In genomic region chr5:123684221-123685144, GRCm38 (mm10) we compare ENCODE assay signal across 8 mouse cellular contexts. TPM values are rescaled to one million over a fixed set of nuclear protein-coding genes. Genes with fewer than 3 reads are reported as not detected.
A peak's percentile ranks its signal among the peaks of the same experiment; 100 is the strongest.
DNase-seq lines count a peak whose midpoint lies in the region; ATAC-seq lines count a peak whose summit lies in the region.

Gene Clip1 (minus strand): TSS chr5:123684618.

- H3K4me1 ChIP-seq in hindbrain, embryonic 13.5 days (replicated peaks), result peaks cover 41% of the 10 kb centered on the region

- H3K27me3 ChIP-seq in hindbrain, embryonic 13.5 days, result no peaks in the 10 kb centered on the region

- H3K9ac ChIP-seq in hindbrain, embryonic 13.5 days, result peak within 1 kb of the TSS; percentile 100

- peak; percentile 79 for ATAC-seq in hindbrain, embryonic 13.5 days (ENCODE audit: low FRiP score)

- H3K27ac ChIP-seq in hindbrain, embryonic 13.5 days, result peak within 1 kb of the TSS; percentile 100

- H3K36me3 ChIP-seq in hindbrain, embryonic 13.5 days, result no peaks in the 10 kb centered on the region

- under 1% methylated on average over 49 of the region's 64 CpGs for WGBS in hindbrain, embryonic 13.5 days

- peak within 1 kb of the TSS; percentile 70 for H3K4me2 ChIP-seq in hindbrain, embryonic 13.5 days

- no peaks in the 10 kb centered on the region for H3K9me3 ChIP-seq in hindbrain, embryonic 13.5 days

- peak in 1 of 2 experiments; percentile 80 for DNase-seq in adrenal gland, adult 18-20 months (ENCODE audit: low spot score in 2 of 2)
- peak; percentile 44 to 54 for DNase-seq in cerebellum, postnatal 4 days (ENCODE audit: low spot score in 2 of 2)
- peak; percentile 68 for DNase-seq in gastrocnemius, adult 18-20 months (ENCODE audit: low spot score)
- DNase-seq in layer of hippocampus, postnatal 36 days, result peak; percentile 74 to 76
- peak; percentile 75 for DNase-seq in lung, postnatal 25 days (ENCODE audit: low spot score)
- DNase-seq in retina, adult 2 months (ENCODE audit: low read depth, low spot score), result peak; percentile 28
- DNase-seq in urinary bladder, postnatal 25 days (ENCODE audit: low spot score), result peak; percentile 71

- peak within 1 kb of the TSS; percentile 95 for H3K4me3 ChIP-seq in hindbrain, embryonic 13.5 days

RNA-seq across cellular contexts. Expression of gene Clip1, which starts in this region (rescaled TPM):
- total RNA-seq in adrenal gland, adult 18-20 months (2021), result 10 to 100 TPM; 66.0 to 74.2 TPM
- total RNA-seq in gastrocnemius, adult 18-20 months (2021), result 100 to 1,000 TPM; 326 to 336 TPM
- 80.2 and 84.8 TPM in 2 replicates for polyA plus RNA-seq in hindbrain, embryonic 13.5 days (2015; fragmentation: Nextera tagmentation; extraction: Ambion mirVana)
- 100 to 1,000 TPM; 136 to 137 TPM for total RNA-seq in layer of hippocampus, postnatal 36 days (2021)
